Mouse (Mus musculus) ES-E14 (cell line): ENCODE data around the gene Gm42417. TPM values are rescaled to one million over a fixed set of nuclear protein-coding genes. Genes with fewer than 3 reads are reported as not detected.

Experiments
- DNase-seq: peaks from one replicate; pipeline ENCODE4 v3.0.0-alpha.2; 2013; ENCODE audit warnings: low read depth, low spot score
- H3K27ac ChIP-seq: 2 replicates; pipeline ENCODE4 v1.5.1; 2012; ENCODE audit warnings: low read depth, mild to moderate bottlenecking, low read length, moderate library complexity, mixed read lengths; ENCODE audit not compliant: poor library complexity, insufficient read depth, severe bottlenecking
- H3K36me3 ChIP-seq: 2 replicates; pipeline ENCODE4 v1.6.1; 2012; ENCODE audit warnings: mild to moderate bottlenecking, low read length, moderate library complexity, mixed read lengths; ENCODE audit not compliant: control insufficient read depth, poor library complexity, insufficient read depth, severe bottlenecking
- H3K4me1 ChIP-seq, 2 experiments: fragments of 150-350 bp in 1 of 2; sonication (generic) in 1 of 2; 2 replicates each; pipeline ENCODE4 v1.6.1; 2012; ENCODE audit warnings: low read length in 2 of 2, mild to moderate bottlenecking in 1 of 2, mixed read lengths in 1 of 2; ENCODE audit not compliant: control insufficient read depth in 2 of 2, insufficient read depth in 2 of 2, poor library complexity in 1 of 2
- H3K4me3 ChIP-seq, 2 experiments: fragments of 150-350 bp in 1 of 2; sonication (generic) in 1 of 2; 2 replicates each; pipeline ENCODE4 v1.5.1; 2012; ENCODE audit warnings: low read length in 2 of 2, low read depth in 1 of 2, mild to moderate bottlenecking in 1 of 2, mixed read lengths in 1 of 2; ENCODE audit not compliant: insufficient read depth in 1 of 2, poor library complexity in 1 of 2, severe bottlenecking in 1 of 2
- H3K9ac ChIP-seq: 2 replicates; pipeline ENCODE4 v1.6.1; 2012; ENCODE audit warnings: low read depth, mild to moderate bottlenecking, low read length, mixed read lengths; ENCODE audit not compliant: poor library complexity, insufficient read depth, severe bottlenecking
- H3K9me3 ChIP-seq: fragments of 150-350 bp; sonication (generic); 2 replicates; pipeline ENCODE4 v1.6.1; 2012; ENCODE audit warnings: low read depth, mild to moderate bottlenecking, low read length; ENCODE audit not compliant: control insufficient read depth, insufficient read depth
- CHD2 ChIP-seq: IDR thresholded peaks from 2 replicates; pipeline ENCODE4 v1.6.1; 2014; ENCODE audit warnings: mild to moderate bottlenecking, low read depth, low read length, inconsistent platforms
- HCFC1 ChIP-seq: IDR thresholded peaks from 2 replicates; pipeline ENCODE4 v1.6.1; 2012; ENCODE audit warnings: low read length, inconsistent platforms, borderline replicate concordance; ENCODE audit not compliant: insufficient read depth
- MAFK ChIP-seq: IDR thresholded peaks from 2 replicates; pipeline ENCODE4 v1.6.1; 2014; ENCODE audit warnings: mild to moderate bottlenecking, low read depth, low read length, inconsistent platforms; ENCODE audit not compliant: insufficient read depth
- ZC3H11A ChIP-seq: IDR thresholded peaks from 2 replicates; pipeline ENCODE4 v1.6.1; 2012; ENCODE audit warnings: low read depth, mild to moderate bottlenecking, inconsistent platforms, low read length, borderline replicate concordance
- ZNF384 ChIP-seq: IDR thresholded peaks from 2 replicates; pipeline ENCODE4 v1.6.1; 2012; ENCODE audit warnings: low read depth, low read length, inconsistent platforms
- in situ Hi-C, 2 experiments: fragments of 600-800 bp; cut with MboI; formaldehyde crosslinking; loops; one replicate each; pipeline ENCODE4 v1.15.1; 2025; ENCODE audit warnings: low sequenced_read_pairs in 2 of 2, inconsistent platforms in 1 of 2; ENCODE audit not compliant: unreplicated experiment in 2 of 2
- total RNA-seq: library from RNA; depleted of rRNA; stranded (reverse); fragments of 300-350 nt; gene quantifications from 2 replicates; pipeline ENCODE4 v1.2.3, GENCODE M21; 2012

The Gm42417 gene
- total RNA-seq, 1 experiment, result not detected

DNA sequence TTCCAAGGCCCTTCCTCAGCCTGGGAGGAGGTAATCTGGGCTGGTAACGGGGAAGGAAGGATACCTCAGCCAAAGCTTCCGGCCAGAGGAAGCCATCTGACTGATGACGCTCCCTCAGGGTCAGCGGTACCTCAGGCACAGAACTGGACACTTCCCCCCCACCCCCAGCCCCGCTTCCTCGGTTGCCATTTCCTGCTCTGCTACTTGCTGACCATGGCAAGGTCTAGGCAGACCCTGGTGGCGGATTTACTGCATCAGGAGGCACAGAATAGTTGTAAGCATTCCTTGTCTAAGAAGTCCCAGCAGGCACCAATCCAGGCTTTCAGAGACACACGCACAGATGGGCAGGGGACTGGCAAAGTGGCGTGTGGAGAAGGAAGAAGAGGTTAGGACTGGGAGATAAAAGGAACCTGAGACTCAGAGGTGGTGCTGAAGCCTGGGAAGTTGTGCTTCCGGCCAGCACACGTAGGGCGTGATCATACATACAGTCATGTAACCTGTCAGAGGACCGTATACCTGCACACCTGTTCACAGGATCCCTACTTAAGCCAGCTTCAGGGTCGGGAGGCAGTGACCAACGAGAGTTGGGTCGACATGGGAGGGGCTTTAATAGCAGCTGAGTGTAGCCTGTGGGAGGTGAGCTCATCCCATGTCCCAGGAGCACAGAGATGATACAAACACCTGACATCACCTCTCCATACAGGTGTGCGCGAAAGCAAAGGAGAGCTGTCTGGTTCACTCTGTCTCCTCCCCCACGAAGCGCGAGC is 15.6 kb upstream of the Gm42417 start:
- in situ Hi-C loops, result no loop called here
- Histone ChIP-seq H3K9ac (no peak overlapping the region), H3K27ac (no peak overlapping the region), H3K36me3 (peaks cover 13% of the 10 kb centered on the region), H3K4me3 (no peak overlapping the region), H3K9me3 (no peaks in the 10 kb centered on the region), H3K4me1 (peaks cover 3 to 12% of the 10 kb centered on the region in 2 experiments; a peak in 2 of 4 replicates)
- no peak for DNase-seq
- no peak for TF ChIP-seq ZNF384
- TF ChIP-seq HCFC1, result no peak
- no peak for TF ChIP-seq CHD2
- TF ChIP-seq MAFK, result no peak

DNA sequence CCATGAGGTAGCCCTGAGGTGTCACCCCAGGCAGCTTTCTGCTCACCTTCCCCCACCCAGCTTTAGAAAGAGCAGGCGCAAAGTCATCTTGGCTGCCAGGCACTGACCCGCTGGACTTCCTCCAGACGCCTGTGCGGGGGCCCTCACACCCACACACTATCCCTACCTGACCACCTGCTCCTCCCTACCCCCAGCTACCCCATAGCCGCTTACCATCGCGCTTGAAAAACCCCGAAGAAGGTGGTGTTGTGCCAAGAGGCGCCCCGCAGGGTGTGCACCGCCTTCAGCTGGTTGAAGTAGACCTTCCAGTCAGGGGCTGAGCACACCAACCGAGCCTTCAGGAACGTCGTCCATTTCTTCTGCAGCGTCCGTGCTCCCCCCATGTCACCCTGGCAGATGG is 13.3 kb upstream of the Gm42417 start:
- no peaks in the 10 kb centered on the region for H3K9me3 ChIP-seq
- TF ChIP-seq ZC3H11A (no peak), ZNF384 (no peak), HCFC1 (no peak), CHD2 (no peak), MAFK (no peak)
- H3K27ac ChIP-seq, result no peak overlapping the region
- no peak for DNase-seq
- in situ Hi-C loops, result no loop called here
- no peak overlapping the region; the same call in 1 of the 2 replicates for H3K9ac ChIP-seq
- peaks cover 22% of the 10 kb centered on the region for H3K36me3 ChIP-seq
- peaks cover 3 to 15% of the 10 kb centered on the region in 2 experiments; a peak in 2 of 4 replicates for H3K4me1 ChIP-seq
- H3K4me3 ChIP-seq, result no peak overlapping the region

DNA sequence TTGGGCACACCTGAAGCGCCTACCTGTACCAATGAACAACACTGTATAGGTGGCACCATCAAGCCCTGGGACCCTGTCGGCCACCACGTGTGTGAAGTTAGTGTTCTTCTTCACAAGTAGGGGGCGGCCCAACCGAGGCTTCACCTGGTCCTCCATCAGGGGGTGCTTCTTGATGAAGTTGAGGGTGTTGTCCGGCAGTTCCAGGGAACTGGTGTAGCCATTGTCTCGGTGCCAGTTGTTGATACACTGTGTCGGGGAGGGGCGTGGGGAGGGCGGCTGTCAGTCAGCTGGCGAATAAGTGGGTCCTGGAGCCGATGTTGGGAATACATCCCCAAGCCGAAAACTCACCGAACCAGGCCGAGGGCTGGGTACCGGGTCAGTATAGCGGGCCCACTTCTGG is 12.7 kb upstream of the Gm42417 start:
- Histone ChIP-seq H3K4me3 (no peak overlapping the region), H3K4me1 (peaks cover 3 to 16% of the 10 kb centered on the region in 2 experiments; a peak in 2 of 4 replicates), H3K9ac (no peak overlapping the region), H3K36me3 (peaks cover 22% of the 10 kb centered on the region), H3K27ac (no peak overlapping the region), H3K9me3 (no peaks in the 10 kb centered on the region)
- DNase-seq, result no peak
- in situ Hi-C loops, result no loop called here
- no peak for TF ChIP-seq CHD2
- TF ChIP-seq ZNF384, result no peak
- TF ChIP-seq MAFK, result no peak
- no peak for TF ChIP-seq ZC3H11A
- no peak for TF ChIP-seq HCFC1

DNA sequence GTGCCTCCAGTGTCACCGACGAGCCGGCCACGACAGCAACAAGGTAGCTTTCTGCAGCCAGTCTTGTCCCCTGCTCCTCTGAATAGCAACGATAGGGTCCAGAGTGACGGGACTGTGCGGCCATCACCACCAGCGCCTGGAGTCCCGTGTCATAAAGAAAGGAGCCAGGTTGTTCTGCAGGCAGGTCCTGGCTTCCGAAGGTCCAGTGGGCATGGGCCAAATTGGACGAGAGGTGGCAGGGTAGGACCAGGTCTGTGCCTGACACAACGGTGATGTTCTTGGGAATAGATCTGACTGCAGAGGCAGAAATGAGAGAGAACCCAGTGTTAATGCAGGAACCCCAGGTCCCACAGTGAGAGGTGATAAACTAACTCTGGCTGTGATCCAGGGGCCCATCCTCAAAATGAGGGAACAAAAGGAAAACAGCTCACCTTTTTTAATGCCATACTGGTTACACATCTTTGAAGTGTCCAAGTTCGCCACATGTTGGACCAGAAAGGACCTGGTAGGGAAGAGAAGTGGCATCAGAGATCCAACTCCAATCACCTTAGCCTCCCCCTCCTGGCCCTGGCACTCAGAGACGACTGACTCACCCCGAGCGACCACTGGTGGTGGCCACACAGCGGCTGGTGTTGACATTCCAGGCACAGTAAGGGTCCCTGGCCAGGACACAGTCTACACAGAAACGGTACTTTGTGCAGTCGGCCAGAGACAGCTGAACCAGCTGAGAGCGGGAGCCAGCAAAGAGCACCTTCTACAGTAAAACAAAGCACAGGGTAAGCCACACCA is 11.0 kb upstream of the Gm42417 start:
- Histone ChIP-seq H3K4me3 (no peak overlapping the region), H3K9me3 (no peaks in the 10 kb centered on the region), H3K9ac (no peak overlapping the region), H3K27ac (no peak overlapping the region), H3K4me1 (peaks cover 4 to 8% of the 10 kb centered on the region in 2 experiments; a peak in 2 of 4 replicates), H3K36me3 (peaks cover 22% of the 10 kb centered on the region)
- TF ChIP-seq ZNF384, result no peak
- TF ChIP-seq HCFC1, result no peak
- TF ChIP-seq MAFK, result no peak
- TF ChIP-seq CHD2, result no peak
- no peak for TF ChIP-seq ZC3H11A
- in situ Hi-C loops, result no loop called here
- no peak for DNase-seq
